Mouse (Mus musculus) kidney, embryonic 14.5 days (tissue): ENCODE results near the gene Anp32a. TPM values are rescaled to one million over a fixed set of nuclear protein-coding genes. Genes with fewer than 3 reads are reported as not detected.
A peak's percentile ranks its signal among the peaks of the same experiment; 100 is the strongest.

Source experiments
- ATAC-seq: fragments of 200-750 bp; cut with Nextera tagmentation; 2 replicates; pipeline ENCODE4 v1.8.0; 2017; ENCODE audit warnings: moderate number of reproducible peaks, mild to moderate bottlenecking, moderate TSS enrichment, moderate library complexity; ENCODE audit not compliant: low FRiP score, low TSS enrichment
- H3K27ac ChIP-seq: fragments of 300-500 bp; sonication (generic); 2 replicates; pipeline ENCODE4 v1.5.1; 2014; ENCODE audit warnings: low read depth, mild to moderate bottlenecking, low read length, moderate library complexity, mixed read lengths
- H3K27me3 ChIP-seq: fragments of 300-500 bp; sonication (generic); 2 replicates; pipeline ENCODE4 v1.6.1; 2014; ENCODE audit warnings: mild to moderate bottlenecking, low read length; ENCODE audit not compliant: control insufficient read depth, insufficient read depth
- H3K36me3 ChIP-seq: fragments of 300-500 bp; sonication (generic); 2 replicates; pipeline ENCODE4 v1.6.1; 2014; ENCODE audit warnings: low read length, mixed read lengths; ENCODE audit not compliant: control insufficient read depth, insufficient read depth
- H3K4me1 ChIP-seq: fragments of 300-500 bp; sonication (generic); 2 replicates; pipeline ENCODE4 v1.6.1; 2014; ENCODE audit warnings: low read length, mixed read lengths; ENCODE audit not compliant: control insufficient read depth, insufficient read depth
- H3K4me2 ChIP-seq: fragments of 300-500 bp; sonication (generic); replicated peaks from 2 replicates; pipeline ENCODE4 v1.6.1; 2014; ENCODE audit warnings: low read depth, mild to moderate bottlenecking, low read length
- H3K4me3 ChIP-seq: fragments of 300-500 bp; sonication (generic); 2 replicates; pipeline ENCODE4 v1.5.1; 2014; ENCODE audit warnings: mild to moderate bottlenecking, low read length
- H3K9ac ChIP-seq: fragments of 300-500 bp; sonication (generic); 2 replicates; pipeline ENCODE4 v1.6.1; 2014; ENCODE audit warnings: low read depth, mild to moderate bottlenecking, low read length, moderate library complexity
- H3K9me3 ChIP-seq: fragments of 300-500 bp; sonication (generic); 2 replicates; pipeline ENCODE4 v1.6.1; 2016; ENCODE audit warnings: low read length; ENCODE audit not compliant: control insufficient read depth
- WGBS: fragments of 180-500 bp; shearing (Covaris S2); extraction: QIAGEN DNeasy Blood & Tissue Kit; methylation state at CpG from one replicate; pipeline ENCODE4 v1.1.7; 2014; 5-methylcytosine and 5-hydroxymethylcytosine counted together
- polyA plus RNA-seq: library from polyadenylated mRNA; unstranded; fragments of >200 nt; fragmentation: Nextera tagmentation; extraction: Ambion mirVana; gene quantifications from 2 replicates; pipeline ENCODE4 v1.2.1, GENCODE M21; 2014

Anp32a gene
- polyA plus RNA-seq, 1 experiment from 2014 or later, result 155 TPM

DNA sequence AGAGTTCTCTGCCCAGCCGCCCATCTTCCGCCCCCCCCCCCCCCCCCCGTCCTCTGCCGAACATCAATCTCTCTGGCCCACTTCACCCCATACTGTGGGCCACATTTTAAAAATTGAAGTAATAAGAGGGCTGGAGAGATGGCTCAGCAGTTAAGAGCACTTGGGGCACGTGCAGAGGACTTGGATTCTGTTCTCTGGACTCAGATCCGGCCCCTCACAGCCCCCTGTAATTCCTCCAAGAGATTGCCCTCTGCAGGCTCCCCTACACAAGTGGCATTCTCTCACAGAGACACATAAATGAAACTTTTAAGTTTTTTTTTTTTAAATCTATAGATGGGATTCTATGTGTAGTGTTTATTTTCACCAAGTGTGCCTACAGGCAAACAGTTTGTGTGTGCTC, 23.1 kb downstream of the Anp32a start:
- 11% methylated on average over 6 of the region's 6 CpGs for WGBS
- H3K9me3 ChIP-seq, result no peaks in the 10 kb centered on the region
- peak overlapping the region; percentile 61; the same call in 1 of the 2 replicates for H3K9ac ChIP-seq
- no peaks in the 10 kb centered on the region for H3K27me3 ChIP-seq
- peaks cover 3% of the 10 kb centered on the region; the same call in 1 of the 2 replicates for H3K36me3 ChIP-seq
- no peak for ATAC-seq
- peak overlapping the region; percentile 31 for H3K4me3 ChIP-seq
- H3K4me2 ChIP-seq, result peak overlapping the region; percentile 60
- H3K4me1 ChIP-seq, result peaks cover 89% of the 10 kb centered on the region
- H3K27ac ChIP-seq, result no peak overlapping the region

DNA sequence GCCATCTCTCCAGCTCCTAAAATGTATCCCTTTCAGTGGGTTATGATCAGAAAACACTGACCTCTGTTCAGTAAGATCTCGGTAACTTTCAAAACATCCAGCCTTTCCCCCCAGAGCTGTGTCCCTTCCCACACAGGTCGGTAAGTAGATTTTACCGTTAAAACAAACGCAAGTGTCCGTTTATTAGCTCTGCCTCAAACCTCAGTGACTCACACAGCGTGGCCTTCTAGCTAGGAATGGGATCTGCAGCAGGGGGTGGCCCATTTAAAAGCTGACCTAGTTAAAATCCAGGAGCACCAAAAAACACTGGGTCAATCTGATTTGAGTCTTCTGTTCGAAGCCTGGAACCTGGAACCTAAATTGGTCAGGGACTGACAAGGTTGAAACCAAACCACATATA, 23.7 kb downstream of the Anp32a start:
- 37% methylated on average over 7 of the region's 7 CpGs for WGBS
- ATAC-seq, result no peak
- H3K27me3 ChIP-seq, result no peaks in the 10 kb centered on the region
- no peaks in the 10 kb centered on the region for H3K9me3 ChIP-seq
- no peak overlapping the region for H3K27ac ChIP-seq
- H3K36me3 ChIP-seq, result no peaks in the 10 kb centered on the region
- no peak overlapping the region for H3K4me3 ChIP-seq
- no peak overlapping the region for H3K4me2 ChIP-seq
- H3K9ac ChIP-seq, result no peak overlapping the region
- peaks cover 90% of the 10 kb centered on the region for H3K4me1 ChIP-seq

DNA sequence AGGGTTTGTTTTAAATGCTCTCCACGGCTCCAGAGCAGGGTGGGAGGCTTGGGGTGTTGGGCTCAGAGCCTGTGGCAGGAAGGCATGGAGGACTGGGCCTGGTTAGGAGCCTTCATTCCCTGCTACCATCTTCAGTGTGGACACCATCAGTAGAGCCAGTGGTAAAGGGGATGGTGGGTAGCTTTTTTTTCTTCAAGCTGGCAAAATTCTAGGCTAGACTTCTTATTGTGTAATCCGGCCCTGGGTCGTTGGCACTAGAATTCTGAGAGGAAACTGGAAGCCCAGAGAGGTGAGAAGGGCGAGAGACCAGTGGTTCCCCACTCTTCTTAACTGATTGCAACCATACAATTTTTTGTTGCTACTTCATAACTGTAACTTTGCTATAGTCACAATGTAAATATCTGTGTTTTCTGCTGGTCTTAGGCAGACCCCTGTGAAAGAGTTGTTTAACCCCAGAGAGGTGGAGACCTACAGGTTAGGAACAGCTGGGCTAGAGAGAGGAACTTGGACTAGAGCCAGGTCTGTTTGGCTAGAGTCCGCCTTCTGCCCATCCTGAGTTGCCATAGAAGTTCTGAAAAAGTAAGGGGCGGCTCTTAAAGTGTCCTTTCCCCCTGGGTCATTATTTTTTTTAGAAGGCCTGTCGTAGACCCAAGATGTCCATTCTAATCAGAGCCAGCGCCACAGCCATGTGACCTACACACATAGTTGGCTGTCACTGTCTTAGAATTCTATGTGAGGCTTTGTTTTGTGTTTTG, 24.4 kb downstream of the Anp32a start:
- WGBS, result 68% methylated on average over 8 of the region's 8 CpGs
- H3K27me3 ChIP-seq, result no peaks in the 10 kb centered on the region
- H3K36me3 ChIP-seq, result no peaks in the 10 kb centered on the region
- H3K27ac ChIP-seq, result no peak overlapping the region
- H3K9me3 ChIP-seq, result no peaks in the 10 kb centered on the region
- no peak overlapping the region for H3K4me2 ChIP-seq
- peaks cover 89% of the 10 kb centered on the region for H3K4me1 ChIP-seq
- no peak overlapping the region for H3K4me3 ChIP-seq
- ATAC-seq, result no peak
- no peak overlapping the region for H3K9ac ChIP-seq

DNA sequence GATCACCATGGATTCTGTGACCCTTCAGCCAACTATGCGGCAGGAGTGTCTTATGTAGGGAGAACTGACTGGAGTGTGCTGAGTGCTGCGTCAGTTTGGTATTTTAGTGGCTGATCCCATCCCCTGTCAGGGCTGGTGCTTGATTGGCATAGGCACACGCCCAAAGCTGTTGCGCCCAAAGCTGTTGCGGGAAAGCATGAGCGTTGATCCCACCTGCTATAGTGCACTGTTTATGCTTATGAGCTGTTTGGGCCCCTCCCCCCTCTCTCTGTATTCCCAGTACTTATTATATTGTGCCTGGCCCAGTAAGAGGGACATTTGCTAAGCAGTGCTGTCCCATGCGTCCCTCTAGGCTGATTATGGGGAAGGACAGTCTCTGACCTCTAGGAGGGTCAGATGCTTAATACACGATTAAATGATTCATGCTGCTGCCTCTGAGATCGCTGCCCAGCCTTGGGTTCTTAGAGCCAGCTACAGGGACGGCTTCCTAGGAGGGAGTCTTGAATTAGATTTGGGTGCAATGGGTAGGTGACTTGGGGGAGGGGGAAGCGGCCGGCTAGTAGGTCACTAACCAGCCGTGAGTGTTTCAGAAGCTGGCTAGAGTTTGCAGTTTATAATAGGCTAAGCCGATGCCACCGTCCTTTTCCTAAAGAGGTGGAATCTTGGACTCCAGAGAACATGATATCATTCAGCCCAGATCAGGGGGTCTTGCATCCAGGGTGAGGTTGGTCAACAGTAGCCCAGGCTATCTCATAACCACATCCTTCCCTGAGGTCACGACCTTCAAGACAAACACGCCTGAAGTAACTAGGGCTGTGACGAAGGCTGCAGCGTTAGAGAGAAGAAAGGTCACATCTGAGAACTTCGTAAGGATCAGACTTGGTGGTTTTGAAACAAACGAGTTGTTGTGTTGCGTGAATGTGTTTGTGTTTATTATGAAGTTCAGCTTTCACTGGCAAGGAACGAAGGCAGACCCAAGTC, 25.7 kb downstream of the Anp32a start:
- Histone ChIP-seq H3K27ac (peak overlapping the region; percentile 38; the same call in 1 of the 2 replicates), H3K27me3 (no peaks in the 10 kb centered on the region), H3K36me3 (peaks cover 2% of the 10 kb centered on the region; the same call in 1 of the 2 replicates), H3K4me3 (no peak overlapping the region), H3K9me3 (no peaks in the 10 kb centered on the region), H3K9ac (no peak overlapping the region), H3K4me1 (peaks cover 82% of the 10 kb centered on the region), H3K4me2 (no peak overlapping the region)
- no peak for ATAC-seq
- 64% methylated on average over 23 of the region's 23 CpGs for WGBS

DNA sequence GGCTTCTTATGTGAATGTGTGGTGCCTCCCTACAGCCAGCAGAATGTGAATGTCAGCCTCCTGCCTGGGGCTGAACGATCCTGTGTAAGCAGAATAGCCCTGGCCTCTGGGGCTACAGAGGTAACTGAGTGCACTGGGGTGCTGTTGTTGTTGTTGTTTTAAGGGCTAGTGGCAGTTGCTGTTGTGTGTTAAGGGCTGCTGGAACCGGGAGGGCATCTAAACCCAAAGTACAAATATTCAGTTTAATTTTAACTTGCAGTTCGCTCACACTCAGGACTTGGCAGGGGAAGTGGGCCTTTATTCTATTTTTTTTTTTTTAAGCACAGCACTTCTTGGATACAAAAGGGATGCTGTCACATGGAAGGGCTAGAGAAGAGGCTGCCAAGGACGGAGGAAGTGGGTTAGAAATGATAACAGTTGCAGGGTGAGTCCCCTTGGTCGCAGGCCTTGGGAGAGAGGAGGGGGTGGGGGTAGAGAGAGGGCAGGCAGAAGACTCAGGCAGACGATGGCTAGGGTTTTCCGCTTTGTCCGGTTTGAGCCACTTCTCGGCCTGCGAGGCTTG, 26.5 kb downstream of the Anp32a start:
- H3K9ac ChIP-seq, result no peak overlapping the region
- no peak overlapping the region for H3K4me2 ChIP-seq
- H3K36me3 ChIP-seq, result peaks cover 10% of the 10 kb centered on the region; the same call in 1 of the 2 replicates
- ATAC-seq, result no peak
- H3K4me3 ChIP-seq, result no peak overlapping the region
- no peaks in the 10 kb centered on the region for H3K27me3 ChIP-seq
- H3K9me3 ChIP-seq, result no peaks in the 10 kb centered on the region
- peak overlapping the region; percentile 38; the same call in 1 of the 2 replicates for H3K27ac ChIP-seq
- H3K4me1 ChIP-seq, result peaks cover 74% of the 10 kb centered on the region
- 50% methylated on average over 10 of the region's 10 CpGs for WGBS

DNA sequence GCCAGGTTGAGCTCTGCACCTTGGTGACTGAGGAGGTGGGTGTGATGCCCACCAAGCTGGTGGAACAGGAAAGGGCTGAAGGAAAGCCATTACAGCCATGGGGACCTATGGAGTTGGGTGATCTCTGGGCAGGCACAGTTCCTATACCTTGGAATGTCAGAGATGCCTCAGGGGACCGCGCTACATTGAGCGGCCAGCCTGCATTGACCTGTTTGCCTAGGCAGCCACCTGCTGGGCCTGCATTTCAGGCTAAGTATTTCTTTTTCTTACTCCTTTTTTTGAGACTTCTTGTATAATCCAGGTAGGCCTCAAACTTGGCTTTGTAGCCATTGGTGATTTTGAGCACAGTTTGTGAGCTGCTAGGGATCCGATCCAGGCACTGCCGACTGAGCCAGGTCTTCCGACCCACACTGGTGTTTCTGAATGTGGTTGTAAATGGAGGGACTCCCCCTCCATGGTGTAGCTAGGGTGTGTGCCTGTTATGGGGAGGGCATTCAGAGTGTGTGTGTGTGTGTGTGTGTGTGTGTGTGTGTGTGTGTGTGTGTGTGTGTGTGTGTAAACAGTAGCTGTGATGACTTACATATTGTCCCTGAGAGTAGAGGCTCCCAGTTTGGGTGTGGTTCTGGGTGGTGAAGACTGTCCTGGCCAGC, 27.3 kb downstream of the Anp32a start:
- H3K36me3 ChIP-seq, result peaks cover 17% of the 10 kb centered on the region; the same call in 1 of the 2 replicates
- peaks cover 70% of the 10 kb centered on the region for H3K4me1 ChIP-seq
- peak overlapping the region; percentile 38; the same call in 1 of the 2 replicates for H3K27ac ChIP-seq
- H3K4me2 ChIP-seq, result no peak overlapping the region
- H3K9ac ChIP-seq, result no peak overlapping the region
- no peak overlapping the region for H3K4me3 ChIP-seq
- H3K27me3 ChIP-seq, result no peaks in the 10 kb centered on the region
- 76% methylated on average over 6 of the region's 6 CpGs for WGBS
- no peak for ATAC-seq
- no peaks in the 10 kb centered on the region for H3K9me3 ChIP-seq

DNA sequence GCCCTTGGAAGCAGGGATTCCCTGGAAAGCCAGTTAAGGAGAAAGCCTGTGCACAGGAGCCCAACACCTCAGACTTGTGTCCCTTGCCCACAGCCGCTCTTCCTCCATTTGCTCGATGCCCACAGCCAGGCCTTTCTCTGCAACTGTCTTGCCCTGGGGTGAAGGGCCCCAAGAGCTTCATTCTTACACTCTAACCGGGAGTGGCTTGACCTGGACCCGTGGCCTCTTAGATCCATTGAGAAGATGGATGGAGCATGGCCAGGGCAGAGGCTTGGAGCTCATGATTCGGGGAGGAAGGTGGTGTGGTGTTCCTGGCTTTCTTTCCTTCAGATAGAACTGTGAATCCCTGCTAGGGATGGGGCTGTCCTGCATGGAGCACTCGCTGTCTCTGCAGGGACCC, 28.1 kb downstream of the Anp32a start:
- Histone ChIP-seq H3K36me3 (peaks cover 25% of the 10 kb centered on the region), H3K27ac (no peak overlapping the region), H3K9ac (no peak overlapping the region), H3K9me3 (no peaks in the 10 kb centered on the region), H3K4me1 (peaks cover 62% of the 10 kb centered on the region), H3K4me2 (no peak overlapping the region), H3K4me3 (no peak overlapping the region), H3K27me3 (no peaks in the 10 kb centered on the region)
- 74% methylated on average over 6 of the region's 6 CpGs for WGBS
- ATAC-seq, result no peak

DNA sequence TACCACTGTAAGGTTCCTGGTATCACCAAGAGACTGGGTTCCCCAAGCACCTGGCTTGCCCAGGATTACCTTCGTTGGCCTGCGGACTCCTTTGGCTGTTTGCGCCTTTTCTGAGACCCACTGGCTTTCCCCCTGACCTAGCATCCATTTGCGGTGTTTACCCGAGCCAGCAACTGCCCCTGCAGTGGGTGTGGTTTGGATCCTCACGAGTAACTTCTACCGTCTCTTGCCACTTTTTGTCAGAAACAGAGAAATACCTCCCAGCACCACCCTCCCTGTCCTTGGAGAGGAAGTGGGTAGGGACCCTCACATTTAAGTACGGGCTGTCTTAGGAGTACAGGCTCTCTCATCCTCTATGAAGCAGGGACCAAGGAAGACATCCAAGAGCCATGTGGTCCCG, 29.1 kb downstream of the Anp32a start:
- H3K9ac ChIP-seq, result no peak overlapping the region
- no peak overlapping the region for H3K4me2 ChIP-seq
- peaks cover 52% of the 10 kb centered on the region for H3K4me1 ChIP-seq
- 68% methylated on average over 9 of the region's 9 CpGs for WGBS
- no peaks in the 10 kb centered on the region for H3K27me3 ChIP-seq
- ATAC-seq, result no peak
- H3K9me3 ChIP-seq, result no peaks in the 10 kb centered on the region
- peaks cover 33% of the 10 kb centered on the region for H3K36me3 ChIP-seq
- no peak overlapping the region for H3K4me3 ChIP-seq
- no peak overlapping the region for H3K27ac ChIP-seq
